Mouse (Mus musculus): ENCODE results near the gene Atn1.
A peak's percentile ranks its signal among the peaks of the same experiment; 100 is the strongest.

Gene Atn1

GRCm38 (mm10) chr6:124708289-124708889, 47.9 kb downstream of the Atn1 start:
- no peak for DNase-seq (ENCODE audit: low spot score)

- DNase-seq (ENCODE audit: low spot score), result no peak
Measured at GRCm38 (mm10) chr6:124706061-124706627, 50.2 kb downstream of the Atn1 start.

GRCm38 (mm10) chr6:124704417-124704816, 51.9 kb downstream of the Atn1 start:
- DNase-seq (ENCODE audit: low spot score), result no peak

- no peak for DNase-seq (ENCODE audit: low spot score)
Measured at GRCm38 (mm10) chr6:124703789-124704188, 52.5 kb downstream of the Atn1 start.

GRCm38 (mm10) chr6:124702784-124703103, 53.6 kb downstream of the Atn1 start:
- DNase-seq (ENCODE audit: low spot score), result peak; percentile 77

GRCm38 (mm10) chr6:124702102-124702783, 54.1 kb downstream of the Atn1 start:
- DNase-seq (ENCODE audit: low spot score), result no peak

- DNase-seq (ENCODE audit: low spot score), result no peak
Measured at GRCm38 (mm10) chr6:124701338-124701737, 55.0 kb downstream of the Atn1 start.

GRCm38 (mm10) chr6:124699962-124700610, 56.2 kb downstream of the Atn1 start:
- no peak for DNase-seq (ENCODE audit: low spot score)

GRCm38 (mm10) chr6:124699366-124699765, 57.0 kb downstream of the Atn1 start:
- DNase-seq (ENCODE audit: low spot score), result no peak

GRCm38 (mm10) chr6:124698751-124699150, 57.6 kb downstream of the Atn1 start:
- no peak for DNase-seq (ENCODE audit: low spot score)

- peak; percentile 34 for DNase-seq (ENCODE audit: low spot score)
Measured at GRCm38 (mm10) chr6:124696441-124697150, 59.7 kb downstream of the Atn1 start.

GRCm38 (mm10) chr6:124694166-124694955, 62.0 kb downstream of the Atn1 start:
- peak; percentile 76 for DNase-seq (ENCODE audit: low spot score)

GRCm38 (mm10) chr6:124693243-124693981, 62.9 kb downstream of the Atn1 start:
- DNase-seq (ENCODE audit: low spot score), result no peak

Data from MN1 (cell line).